Mouse (Mus musculus): ENCODE measurements around the gene Olfr582. TPM values are rescaled to one million over a fixed set of nuclear protein-coding genes. Genes with fewer than 3 reads are reported as not detected.

Gene Olfr582
- total RNA-seq (2014; rRNA removed) (not detected in 2 replicates), polyA plus RNA-seq (2015; fragmentation: Nextera tagmentation; extraction: Ambion mirVana) (not detected in 2 replicates)

DNA sequence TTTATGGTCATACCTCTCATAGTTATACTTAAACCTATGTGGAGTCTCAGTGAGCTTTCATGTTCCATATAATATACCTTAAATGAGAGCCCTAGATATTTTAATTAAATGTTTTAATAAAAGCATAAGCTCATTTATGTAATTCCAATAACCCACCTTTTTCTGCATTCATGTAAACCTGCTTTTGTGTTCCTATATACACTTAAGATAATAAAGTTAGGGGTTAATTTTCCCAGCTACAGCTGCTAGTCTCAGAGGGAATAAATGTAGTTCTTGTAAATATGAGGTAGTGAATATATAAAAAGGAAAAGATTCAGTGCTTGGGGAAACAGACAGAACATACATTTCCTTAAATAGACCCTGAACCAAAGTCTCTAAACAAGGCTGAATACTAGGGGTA is at the start of gene Olfr582:
Gene Olfr582 (plus strand): TSS at position 301 of the 400 bp plus-strand sequence.
- no peaks in the 10 kb centered on the region for H3K9me3 ChIP-seq (ENCODE audit: low read length)
- H3K27me3 ChIP-seq (ENCODE audit: insufficient read depth, low read length), result no peaks in the 10 kb centered on the region
- H3K27ac ChIP-seq (ENCODE audit: low read depth, low read length), result no peak within 1 kb of the TSS
- no peaks in the 10 kb centered on the region for H3K36me3 ChIP-seq (ENCODE audit: insufficient read depth, low read length)
- no peaks in the 10 kb centered on the region for H3K4me1 ChIP-seq (ENCODE audit: insufficient read depth, low read length)
- no peak within 1 kb of the TSS for H3K9ac ChIP-seq (replicated peaks; ENCODE audit: low read length, poor library complexity, severe bottlenecking)
- H3K4me3 ChIP-seq (ENCODE audit: low read depth, low read length), result no peak within 1 kb of the TSS
- no peak for TF ChIP-seq CTCF (IDR thresholded peaks at IDR 0.05)
- H3K4me2 ChIP-seq (ENCODE audit: low read depth, low read length, poor library complexity, severe bottlenecking), result no peak within 1 kb of the TSS
- ATAC-seq (ENCODE audit: low FRiP score), result no peak
- DNase-seq (ENCODE audit: low spot score), result no peak

DNA sequence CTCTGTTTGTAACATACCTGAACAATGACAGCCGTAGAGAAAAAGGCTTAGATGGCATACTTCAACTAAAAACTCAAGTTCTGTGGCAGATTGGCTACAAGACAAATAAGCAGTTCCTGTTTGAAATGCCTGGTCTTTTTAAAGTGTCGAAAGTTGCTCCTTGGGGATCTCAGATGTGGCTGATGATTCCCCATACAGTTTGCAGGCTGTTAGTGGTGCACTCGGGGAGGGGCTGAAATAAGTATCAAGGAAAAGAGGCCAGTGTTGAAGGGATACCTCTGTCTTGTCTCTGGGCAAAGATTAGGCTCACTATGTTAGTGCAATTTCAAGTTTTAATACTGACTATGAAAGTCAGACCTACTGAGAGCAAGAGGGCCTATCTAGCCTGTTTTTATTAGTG is 48.6 kb upstream of the Olfr582 start, which contains the start of gene Olfr578:
Gene Olfr578 (minus strand): TSS at position 101 of the 400 bp plus-strand sequence.
- no peak for TF ChIP-seq CTCF (IDR thresholded peaks at IDR 0.05)

GRCm38 (mm10) chr7:103051000-103051399 is 13.2 kb downstream of the Olfr582 start, which contains the start of gene Olfr583:
Gene Olfr583 (plus strand): TSS chr7:103051300.
- 97% methylated on average over 1 of the region's 1 CpGs for whole genome bisulfite sequencing
- no peak for TF ChIP-seq CTCF (IDR thresholded peaks at IDR 0.05)

More for the DNA sequence above, 48.6 kb upstream of the Olfr582 start, which contains the start of gene Olfr578:
- Histone ChIP-seq H3K9ac (replicated peaks; ENCODE audit: low read length, poor library complexity, severe bottlenecking) (no peak within 1 kb of the TSS), H3K4me2 (ENCODE audit: low read depth, low read length, poor library complexity, severe bottlenecking) (no peak within 1 kb of the TSS), H3K27ac (ENCODE audit: low read depth, low read length) (no peak within 1 kb of the TSS), H3K27me3 (ENCODE audit: insufficient read depth, low read length) (no peaks in the 10 kb centered on the region), H3K36me3 (ENCODE audit: insufficient read depth, low read length) (no peaks in the 10 kb centered on the region), H3K4me3 (ENCODE audit: low read depth, low read length) (no peak within 1 kb of the TSS), H3K9me3 (ENCODE audit: low read length) (no peaks in the 10 kb centered on the region), H3K4me1 (ENCODE audit: insufficient read depth, low read length) (no peaks in the 10 kb centered on the region)
- ATAC-seq (ENCODE audit: low FRiP score), result no peak
- WGBS, result 80% methylated on average over 3 of the region's 3 CpGs
- DNase-seq (ENCODE audit: low spot score), result no peak

DNA sequence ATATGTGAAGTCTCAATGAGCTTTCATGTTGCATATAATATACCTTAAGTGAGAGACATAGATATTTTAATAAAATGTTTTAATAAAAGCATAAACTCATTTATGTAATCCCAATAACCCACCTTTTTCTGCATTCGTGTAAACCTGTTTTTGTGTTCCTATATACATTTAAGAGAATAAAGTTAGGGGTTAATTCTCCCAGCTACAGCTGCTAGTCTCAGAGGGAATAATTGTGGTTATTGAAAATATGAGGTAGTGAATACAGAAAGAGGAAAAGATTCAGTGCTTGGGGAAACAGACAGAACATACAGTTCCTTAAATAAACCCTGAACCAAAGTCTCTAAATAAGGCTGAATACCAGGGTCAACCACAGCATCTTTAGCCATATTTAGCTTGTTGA is 43.8 kb downstream of the Olfr582 start, which contains the start of gene Olfr584:
Gene Olfr584 (plus strand): TSS at position 301 of the 400 bp plus-strand sequence.
- 92% methylated on average over 1 of the region's 1 CpGs for WGBS
- Histone ChIP-seq H3K9me3 (ENCODE audit: low read length) (no peaks in the 10 kb centered on the region), H3K4me2 (ENCODE audit: low read depth, low read length, poor library complexity, severe bottlenecking) (no peak within 1 kb of the TSS), H3K4me1 (ENCODE audit: insufficient read depth, low read length) (no peaks in the 10 kb centered on the region), H3K27ac (ENCODE audit: low read depth, low read length) (no peak within 1 kb of the TSS), H3K27me3 (ENCODE audit: insufficient read depth, low read length) (no peaks in the 10 kb centered on the region), H3K36me3 (ENCODE audit: insufficient read depth, low read length) (no peaks in the 10 kb centered on the region), H3K9ac (replicated peaks; ENCODE audit: low read length, poor library complexity, severe bottlenecking) (no peak within 1 kb of the TSS), H3K4me3 (ENCODE audit: low read depth, low read length) (no peak within 1 kb of the TSS)
- ATAC-seq (ENCODE audit: low FRiP score) (no peak), DNase-seq (ENCODE audit: low spot score) (no peak)
- no peak for TF ChIP-seq CTCF (IDR thresholded peaks at IDR 0.05)

More at GRCm38 (mm10) chr7:103051000-103051399, 13.2 kb downstream of the Olfr582 start, which contains the start of gene Olfr583:
- DNase-seq (ENCODE audit: low spot score), result no peak
- Histone ChIP-seq H3K9ac (replicated peaks; ENCODE audit: low read length, poor library complexity, severe bottlenecking) (no peak within 1 kb of the TSS), H3K36me3 (ENCODE audit: insufficient read depth, low read length) (no peaks in the 10 kb centered on the region), H3K4me3 (ENCODE audit: low read depth, low read length) (no peak within 1 kb of the TSS), H3K27me3 (ENCODE audit: insufficient read depth, low read length) (no peaks in the 10 kb centered on the region), H3K27ac (ENCODE audit: low read depth, low read length) (no peak within 1 kb of the TSS), H3K4me2 (ENCODE audit: low read depth, low read length, poor library complexity, severe bottlenecking) (no peak within 1 kb of the TSS), H3K4me1 (ENCODE audit: insufficient read depth, low read length) (no peaks in the 10 kb centered on the region), H3K9me3 (ENCODE audit: low read length) (no peaks in the 10 kb centered on the region)
- ATAC-seq (ENCODE audit: low FRiP score), result no peak

Other genes with a start within 250 kb of the Olfr582 start
- not detected in 2 replicates for gene Olfr564, start 234.5 kb upstream of the Olfr582 start, total RNA-seq (2014; rRNA removed)
- gene Olfr564, start 234.5 kb upstream of the Olfr582 start, polyA plus RNA-seq (2015; fragmentation: Nextera tagmentation; extraction: Ambion mirVana), result not detected in 2 replicates
- not detected in 2 replicates for gene Olfr566, start 179.3 kb upstream of the Olfr582 start, total RNA-seq (2014; rRNA removed)
- gene Olfr566, start 179.3 kb upstream of the Olfr582 start, polyA plus RNA-seq (2015; fragmentation: Nextera tagmentation; extraction: Ambion mirVana), result not detected in 2 replicates
- gene Olfr568, start 160.9 kb upstream of the Olfr582 start, total RNA-seq (2014; rRNA removed), result not detected in 2 replicates
- not detected in 2 replicates for gene Olfr568, start 160.9 kb upstream of the Olfr582 start, polyA plus RNA-seq (2015; fragmentation: Nextera tagmentation; extraction: Ambion mirVana)
- not detected in 2 replicates for gene Olfr569, start 147.1 kb upstream of the Olfr582 start, total RNA-seq (2014; rRNA removed)
- gene Olfr569, start 147.1 kb upstream of the Olfr582 start, polyA plus RNA-seq (2015; fragmentation: Nextera tagmentation; extraction: Ambion mirVana), result not detected in 2 replicates
- gene Olfr570, start 143.4 kb upstream of the Olfr582 start, total RNA-seq (2014; rRNA removed), result not detected in 2 replicates
- not detected in 2 replicates for gene Olfr570, start 143.4 kb upstream of the Olfr582 start, polyA plus RNA-seq (2015; fragmentation: Nextera tagmentation; extraction: Ambion mirVana)
- gene Olfr571, start 120.5 kb upstream of the Olfr582 start, total RNA-seq (2014; rRNA removed), result not detected in 2 replicates
- not detected in 2 replicates for gene Olfr571, start 120.5 kb upstream of the Olfr582 start, polyA plus RNA-seq (2015; fragmentation: Nextera tagmentation; extraction: Ambion mirVana)
- not detected in 2 replicates for gene Olfr572, start 113.6 kb upstream of the Olfr582 start, total RNA-seq (2014; rRNA removed)
- not detected in 2 replicates for gene Olfr572, start 113.6 kb upstream of the Olfr582 start, polyA plus RNA-seq (2015; fragmentation: Nextera tagmentation; extraction: Ambion mirVana)
- gene Olfr573-ps1, start 95.4 kb upstream of the Olfr582 start, total RNA-seq (2014; rRNA removed), result not detected in 2 replicates
- not detected in 2 replicates for gene Olfr573-ps1, start 95.4 kb upstream of the Olfr582 start, polyA plus RNA-seq (2015; fragmentation: Nextera tagmentation; extraction: Ambion mirVana)
- gene Olfr574, start 89.6 kb upstream of the Olfr582 start, total RNA-seq (2014; rRNA removed), result not detected in 2 replicates
- gene Olfr574, start 89.6 kb upstream of the Olfr582 start, polyA plus RNA-seq (2015; fragmentation: Nextera tagmentation; extraction: Ambion mirVana), result not detected in 2 replicates
- not detected in 2 replicates for gene Olfr575, start 79.2 kb upstream of the Olfr582 start, total RNA-seq (2014; rRNA removed)
- gene Olfr575, start 79.2 kb upstream of the Olfr582 start, polyA plus RNA-seq (2015; fragmentation: Nextera tagmentation; extraction: Ambion mirVana), result not detected in 2 replicates
- not detected in 2 replicates for gene Olfr576, start 75.4 kb upstream of the Olfr582 start, total RNA-seq (2014; rRNA removed)
- not detected in 2 replicates for gene Olfr576, start 75.4 kb upstream of the Olfr582 start, polyA plus RNA-seq (2015; fragmentation: Nextera tagmentation; extraction: Ambion mirVana)
- gene Olfr577, start 62.1 kb upstream of the Olfr582 start, total RNA-seq (2014; rRNA removed), result not detected in 2 replicates
- not detected in 2 replicates for gene Olfr577, start 62.1 kb upstream of the Olfr582 start, polyA plus RNA-seq (2015; fragmentation: Nextera tagmentation; extraction: Ambion mirVana)
- not detected in 2 replicates for gene Olfr578, start 48.7 kb upstream of the Olfr582 start, total RNA-seq (2014; rRNA removed)
- gene Olfr578, start 48.7 kb upstream of the Olfr582 start, polyA plus RNA-seq (2015; fragmentation: Nextera tagmentation; extraction: Ambion mirVana), result not detected in 2 replicates
- not detected in 2 replicates for gene Olfr583, start 13.3 kb downstream of the Olfr582 start, total RNA-seq (2014; rRNA removed)
- gene Olfr583, start 13.3 kb downstream of the Olfr582 start, polyA plus RNA-seq (2015; fragmentation: Nextera tagmentation; extraction: Ambion mirVana), result not detected in 2 replicates
- gene Olfr584, start 43.9 kb downstream of the Olfr582 start, total RNA-seq (2014; rRNA removed), result not detected in 2 replicates
- not detected in 2 replicates for gene Olfr584, start 43.9 kb downstream of the Olfr582 start, polyA plus RNA-seq (2015; fragmentation: Nextera tagmentation; extraction: Ambion mirVana)
- not detected in 2 replicates for gene Olfr585, start 59.7 kb downstream of the Olfr582 start, total RNA-seq (2014; rRNA removed)
- not detected in 2 replicates for gene Olfr585, start 59.7 kb downstream of the Olfr582 start, polyA plus RNA-seq (2015; fragmentation: Nextera tagmentation; extraction: Ambion mirVana)
- not detected in 2 replicates for gene Olfr586, start 87.6 kb downstream of the Olfr582 start, total RNA-seq (2014; rRNA removed)
- gene Olfr586, start 87.6 kb downstream of the Olfr582 start, polyA plus RNA-seq (2015; fragmentation: Nextera tagmentation; extraction: Ambion mirVana), result not detected in 2 replicates
- gene Olfr588-ps1, start 102.9 kb downstream of the Olfr582 start, total RNA-seq (2014; rRNA removed), result 0.09 TPM in 1 of 2 replicates, not detected in the other
- gene Olfr588-ps1, start 102.9 kb downstream of the Olfr582 start, polyA plus RNA-seq (2015; fragmentation: Nextera tagmentation; extraction: Ambion mirVana), result not detected in 2 replicates
- gene Olfr589, start 118.3 kb downstream of the Olfr582 start, total RNA-seq (2014; rRNA removed), result not detected in 2 replicates
- not detected in 2 replicates for gene Olfr589, start 118.3 kb downstream of the Olfr582 start, polyA plus RNA-seq (2015; fragmentation: Nextera tagmentation; extraction: Ambion mirVana)
- gene Olfr591, start 140.3 kb downstream of the Olfr582 start, total RNA-seq (2014; rRNA removed), result not detected in 2 replicates
- not detected in 2 replicates for gene Olfr591, start 140.3 kb downstream of the Olfr582 start, polyA plus RNA-seq (2015; fragmentation: Nextera tagmentation; extraction: Ambion mirVana)
- gene Olfr592, start 146.8 kb downstream of the Olfr582 start, total RNA-seq (2014; rRNA removed), result not detected in 2 replicates
- not detected in 2 replicates for gene Olfr592, start 146.8 kb downstream of the Olfr582 start, polyA plus RNA-seq (2015; fragmentation: Nextera tagmentation; extraction: Ambion mirVana)
- not detected in 2 replicates for gene Olfr593, start 173.8 kb downstream of the Olfr582 start, total RNA-seq (2014; rRNA removed)
- gene Olfr593, start 173.8 kb downstream of the Olfr582 start, polyA plus RNA-seq (2015; fragmentation: Nextera tagmentation; extraction: Ambion mirVana), result not detected in 2 replicates
- gene Olfr594, start 179.0 kb downstream of the Olfr582 start, total RNA-seq (2014; rRNA removed), result not detected in 2 replicates
- gene Olfr594, start 179.0 kb downstream of the Olfr582 start, polyA plus RNA-seq (2015; fragmentation: Nextera tagmentation; extraction: Ambion mirVana), result not detected in 2 replicates
- gene Usp17ld, start 214.5 kb downstream of the Olfr582 start, total RNA-seq (2014; rRNA removed), result not detected in 2 replicates
- not detected in 2 replicates for gene Usp17ld, start 214.5 kb downstream of the Olfr582 start, polyA plus RNA-seq (2015; fragmentation: Nextera tagmentation; extraction: Ambion mirVana)